Mouse (Mus musculus) erythroblast, embryonic 14.5 days (primary cell): ENCODE measurements around the gene Anp32a. TPM values are rescaled to one million over a fixed set of nuclear protein-coding genes. Genes with fewer than 3 reads are reported as not detected.

Source experiments
- H3K27me3 ChIP-seq: 2 replicates; pipeline ENCODE4 v1.6.1; 2012; ENCODE audit warnings: inconsistent platforms; ENCODE audit not compliant: control insufficient read depth
- H3K36me3 ChIP-seq: 2 replicates; pipeline ENCODE4 v1.6.1; 2012; ENCODE audit warnings: mild to moderate bottlenecking, inconsistent platforms; ENCODE audit not compliant: control insufficient read depth
- H3K4me1 ChIP-seq: 2 replicates; pipeline ENCODE4 v1.6.1; 2012; ENCODE audit warnings: inconsistent platforms; ENCODE audit not compliant: control insufficient read depth
- H3K4me3 ChIP-seq: replicated peaks from 2 replicates; pipeline ENCODE3; 2012; ENCODE audit warnings: moderate library complexity, mild to moderate bottlenecking, inconsistent platforms
- H3K9me3 ChIP-seq: 2 replicates; pipeline ENCODE4 v1.6.1; 2012; ENCODE audit warnings: low read length, inconsistent platforms, mixed read lengths; ENCODE audit not compliant: control insufficient read depth
- GATA1 ChIP-seq: IDR thresholded peaks from 2 replicates; pipeline ENCODE4 v1.6.1; 2012; ENCODE audit warnings: low read length, inconsistent platforms, mixed read lengths
- TAL1 ChIP-seq: IDR thresholded peaks from 3 replicates; pipeline ENCODE4 v1.6.1; 2012; ENCODE audit warnings: low read length, inconsistent platforms, mixed read lengths
- polyA plus RNA-seq: library from polyadenylated mRNA; stranded (reverse); fragments of >175 nt; gene quantifications from 2 replicates; pipeline ENCODE4 v1.2.3, GENCODE M21; 2012

Gene Anp32a
- polyA plus RNA-seq, 1 experiment = 15.2 TPM

DNA sequence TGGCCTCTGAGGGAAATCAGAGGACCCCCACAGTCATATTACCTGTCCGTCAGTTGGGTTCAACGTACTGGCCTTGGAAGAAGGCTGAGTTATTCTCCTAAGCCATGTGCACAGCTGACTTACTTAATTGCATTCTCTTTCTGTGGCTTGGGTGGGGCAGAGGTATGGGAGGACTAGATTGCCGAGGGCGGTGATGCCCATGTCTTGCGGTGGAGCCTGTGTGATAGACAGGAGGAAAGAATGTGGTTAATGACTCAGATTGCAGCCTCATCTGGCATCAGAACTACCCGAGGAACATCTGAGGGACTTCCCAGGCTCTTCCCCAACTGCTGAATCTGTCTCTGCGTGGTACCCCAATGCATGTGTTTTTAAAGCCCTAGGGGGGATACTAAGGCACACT lies 12.7 kb downstream of the Anp32a start:
- peak; percentile 37; the same call in 2 of the 3 replicates for TF ChIP-seq TAL1
- no peak for TF ChIP-seq GATA1
- H3K36me3 ChIP-seq = peaks cover 57% of the 10 kb centered on the region
- no peaks in the 10 kb centered on the region for H3K9me3 ChIP-seq
- no peak overlapping the region for H3K4me3 ChIP-seq
- no peaks in the 10 kb centered on the region for H3K27me3 ChIP-seq
- H3K4me1 ChIP-seq = peaks cover 53% of the 10 kb centered on the region

- Histone ChIP-seq H3K4me1 (peaks cover 58% of the 10 kb centered on the region), H3K9me3 (no peaks in the 10 kb centered on the region), H3K4me3 (no peak overlapping the region), H3K27me3 (no peaks in the 10 kb centered on the region), H3K36me3 (peaks cover 57% of the 10 kb centered on the region)
- TF ChIP-seq TAL1 (no peak), GATA1 (no peak)
Measured at GRCm38 (mm10) chr9:62354838-62355719, 14.0 kb downstream of the Anp32a start.

DNA sequence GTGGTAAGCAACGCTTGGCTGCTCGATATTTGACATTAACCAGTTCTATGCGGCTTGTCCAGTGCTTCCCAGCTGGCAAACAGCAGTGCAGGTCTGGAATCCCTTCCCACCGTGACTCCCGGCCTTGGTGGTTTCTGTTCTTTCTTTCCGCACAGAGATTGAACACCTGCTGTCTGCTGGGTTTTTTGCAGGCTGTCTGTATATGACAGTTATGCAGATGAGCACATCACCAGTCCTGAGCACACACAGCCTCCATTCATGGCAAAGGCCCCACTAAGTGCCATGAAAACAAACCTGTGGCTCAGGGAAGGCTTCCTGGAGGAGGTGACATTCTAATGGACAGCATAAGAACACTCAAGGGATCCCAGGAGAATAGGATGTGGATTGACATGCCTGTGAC lies 14.7 kb downstream of the Anp32a start:
- no peak for TF ChIP-seq GATA1
- no peak for TF ChIP-seq TAL1
- peaks cover 59% of the 10 kb centered on the region for H3K4me1 ChIP-seq
- H3K9me3 ChIP-seq = no peaks in the 10 kb centered on the region
- no peak overlapping the region for H3K4me3 ChIP-seq
- H3K27me3 ChIP-seq = no peaks in the 10 kb centered on the region
- H3K36me3 ChIP-seq = peaks cover 57% of the 10 kb centered on the region

- Histone ChIP-seq H3K4me3 (no peak overlapping the region), H3K27me3 (no peaks in the 10 kb centered on the region), H3K4me1 (peaks cover 70% of the 10 kb centered on the region), H3K36me3 (peaks cover 59% of the 10 kb centered on the region), H3K9me3 (no peaks in the 10 kb centered on the region)
- TF ChIP-seq TAL1 (no peak), GATA1 (no peak)
Measured at GRCm38 (mm10) chr9:62357593-62357992, 16.5 kb downstream of the Anp32a start.

- Histone ChIP-seq H3K4me3 (no peak overlapping the region), H3K4me1 (peaks cover 72% of the 10 kb centered on the region), H3K27me3 (no peaks in the 10 kb centered on the region), H3K36me3 (peaks cover 55% of the 10 kb centered on the region), H3K9me3 (no peaks in the 10 kb centered on the region)
- no peak for TF ChIP-seq GATA1
- TF ChIP-seq TAL1 = no peak
Measured at GRCm38 (mm10) chr9:62358851-62359250, 17.8 kb downstream of the Anp32a start.

DNA sequence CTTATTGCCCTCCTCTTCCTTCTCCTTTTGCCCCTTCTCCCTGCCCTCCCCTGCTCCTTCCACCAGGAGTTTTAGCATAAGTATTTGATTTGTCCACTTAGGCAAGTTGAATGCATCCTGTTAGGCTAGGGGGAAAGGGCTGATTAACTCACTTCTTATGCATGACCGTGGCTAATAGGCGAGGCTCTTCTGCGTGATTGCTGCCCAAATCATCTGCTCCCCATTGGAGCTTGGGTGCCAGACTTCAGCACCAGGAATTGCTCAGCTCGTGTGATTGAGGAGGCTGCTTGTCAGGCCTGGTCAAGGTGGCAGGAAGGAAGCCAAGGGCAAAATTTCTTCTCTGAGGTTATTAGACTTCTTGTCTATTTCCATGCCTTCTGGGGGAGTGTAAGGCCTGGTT lies 19.8 kb downstream of the Anp32a start:
- Histone ChIP-seq H3K27me3 (no peaks in the 10 kb centered on the region), H3K36me3 (peaks cover 41% of the 10 kb centered on the region), H3K9me3 (no peaks in the 10 kb centered on the region), H3K4me1 (peaks cover 71% of the 10 kb centered on the region), H3K4me3 (no peak overlapping the region)
- TF ChIP-seq GATA1 = no peak
- no peak for TF ChIP-seq TAL1

- Histone ChIP-seq H3K9me3 (no peaks in the 10 kb centered on the region), H3K36me3 (peaks cover 26% of the 10 kb centered on the region), H3K4me1 (peaks cover 80% of the 10 kb centered on the region), H3K4me3 (peak overlapping the region; percentile 46), H3K27me3 (no peaks in the 10 kb centered on the region)
- TF ChIP-seq GATA1 (no peak), TAL1 (no peak)
Measured at GRCm38 (mm10) chr9:62362835-62363385, 21.8 kb downstream of the Anp32a start.

DNA sequence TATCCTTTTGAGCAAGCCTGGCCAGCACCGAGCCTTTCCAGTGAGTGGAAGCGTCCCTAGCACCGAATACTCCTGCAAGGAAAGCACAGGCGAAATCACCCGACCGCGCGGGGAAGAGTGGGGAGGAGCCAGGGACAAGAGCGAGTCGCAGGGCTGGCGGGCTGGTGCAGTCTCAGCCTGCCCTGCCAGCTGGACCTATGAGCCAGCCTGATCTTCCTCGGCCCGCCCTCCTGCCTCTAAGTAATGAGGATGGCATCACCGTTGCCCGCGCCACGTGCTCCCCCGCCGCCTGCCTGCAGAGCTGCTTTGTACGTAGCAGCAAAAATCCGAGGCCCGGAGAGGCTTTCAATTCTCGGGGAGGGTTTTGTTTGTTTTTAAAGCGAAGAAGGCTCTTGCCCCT lies 22.5 kb downstream of the Anp32a start:
- peak overlapping the region; percentile 46 for H3K4me3 ChIP-seq
- no peaks in the 10 kb centered on the region for H3K27me3 ChIP-seq
- peaks cover 87% of the 10 kb centered on the region for H3K4me1 ChIP-seq
- H3K36me3 ChIP-seq = peaks cover 21% of the 10 kb centered on the region
- TF ChIP-seq GATA1 (no peak), TAL1 (no peak)
- no peaks in the 10 kb centered on the region for H3K9me3 ChIP-seq

DNA sequence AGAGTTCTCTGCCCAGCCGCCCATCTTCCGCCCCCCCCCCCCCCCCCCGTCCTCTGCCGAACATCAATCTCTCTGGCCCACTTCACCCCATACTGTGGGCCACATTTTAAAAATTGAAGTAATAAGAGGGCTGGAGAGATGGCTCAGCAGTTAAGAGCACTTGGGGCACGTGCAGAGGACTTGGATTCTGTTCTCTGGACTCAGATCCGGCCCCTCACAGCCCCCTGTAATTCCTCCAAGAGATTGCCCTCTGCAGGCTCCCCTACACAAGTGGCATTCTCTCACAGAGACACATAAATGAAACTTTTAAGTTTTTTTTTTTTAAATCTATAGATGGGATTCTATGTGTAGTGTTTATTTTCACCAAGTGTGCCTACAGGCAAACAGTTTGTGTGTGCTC lies 23.1 kb downstream of the Anp32a start:
- H3K36me3 ChIP-seq = peaks cover 19% of the 10 kb centered on the region

More for the DNA sequence above, 23.1 kb downstream of the Anp32a start:
- Histone ChIP-seq H3K9me3 (no peaks in the 10 kb centered on the region), H3K4me1 (peaks cover 88% of the 10 kb centered on the region), H3K4me3 (no peak overlapping the region), H3K27me3 (no peaks in the 10 kb centered on the region)
- TF ChIP-seq TAL1 (no peak), GATA1 (no peak)
